Mouse (Mus musculus): ENCODE data around the gene Scnn1a.

GRCm38 (mm10) chr6:125379781-125380180, 59.3 kb downstream of the Scnn1a start:
- TF ChIP-seq POLR2A (IDR thresholded peaks at IDR 0.05; ENCODE audit: borderline replicate concordance, insufficient read depth, low read length) (no peak), CTCF (IDR thresholded peaks at IDR 0.05; ENCODE audit: borderline replicate concordance, insufficient read depth, low read depth, low read length) (no peak)

Measured in cerebellum, adult 2 months (tissue).